Mouse (Mus musculus) neural tube, embryonic 14.5 days (tissue): ENCODE measurements around the gene Pin1rt1. TPM values are rescaled to one million over a fixed set of nuclear protein-coding genes. Genes with fewer than 3 reads are reported as not detected.

Source experiments
- ATAC-seq: fragments of 200-750 bp; cut with Nextera tagmentation; 2 replicates; pipeline ENCODE4 v1.8.0; 2017; ENCODE audit warnings: low read depth, mild to moderate bottlenecking, moderate TSS enrichment, moderate library complexity
- H3K27ac ChIP-seq: fragments of 300-500 bp; sonication (generic); 2 replicates; pipeline ENCODE4 v1.5.1; 2014; ENCODE audit warnings: low read depth, mild to moderate bottlenecking, control low read depth, low read length, moderate library complexity, mixed read lengths
- H3K27me3 ChIP-seq: fragments of 300-500 bp; sonication (generic); 2 replicates; pipeline ENCODE4 v1.6.1; 2014; ENCODE audit warnings: low read length; ENCODE audit not compliant: control insufficient read depth, insufficient read depth
- H3K36me3 ChIP-seq: fragments of 300-500 bp; sonication (generic); 2 replicates; pipeline ENCODE4 v1.6.1; 2014; ENCODE audit warnings: low read length, mixed read lengths; ENCODE audit not compliant: control insufficient read depth, insufficient read depth
- H3K4me1 ChIP-seq: fragments of 300-500 bp; sonication (generic); 2 replicates; pipeline ENCODE4 v1.6.1; 2014; ENCODE audit warnings: low read length; ENCODE audit not compliant: control insufficient read depth, insufficient read depth
- H3K4me2 ChIP-seq: fragments of 300-500 bp; sonication (generic); 2 replicates; pipeline ENCODE4 v1.6.1; 2014; ENCODE audit warnings: mild to moderate bottlenecking, low read depth, low read length, control low read depth
- H3K4me3 ChIP-seq: fragments of 300-500 bp; sonication (generic); 2 replicates; pipeline ENCODE4 v1.5.1; 2014; ENCODE audit warnings: low read depth, low read length, control low read depth, mixed read lengths
- H3K9ac ChIP-seq: fragments of 300-500 bp; sonication (generic); replicated peaks from 2 replicates; pipeline ENCODE4 v1.6.1; 2014; ENCODE audit warnings: low read depth, mild to moderate bottlenecking, control low read depth, low read length, mixed read lengths
- H3K9me3 ChIP-seq: fragments of 300-500 bp; sonication (generic); 2 replicates; pipeline ENCODE4 v1.6.1; 2016; ENCODE audit warnings: low read length; ENCODE audit not compliant: control insufficient read depth
- WGBS: fragments of 180-500 bp; shearing (Covaris S2); extraction: QIAGEN DNeasy Blood & Tissue Kit; methylation state at CpG from one replicate; pipeline ENCODE4 v1.1.7; 2014; 5-methylcytosine and 5-hydroxymethylcytosine counted together
- polyA plus RNA-seq: library from polyadenylated mRNA; unstranded; fragments of >200 nt; fragmentation: Nextera tagmentation; extraction: Ambion mirVana; gene quantifications from 2 replicates; pipeline ENCODE4 v1.2.1, GENCODE M21; 2014

The Pin1rt1 gene
- polyA plus RNA-seq, 1 experiment from 2014 or later: 0.29 TPM

GRCm38 (mm10) chr2:104722021-104722420 is 5.8 kb upstream of the Pin1rt1 start:
- Histone ChIP-seq H3K27ac (no peak overlapping the region), H3K36me3 (no peaks in the 10 kb centered on the region), H3K4me1 (no peaks in the 10 kb centered on the region), H3K9me3 (no peaks in the 10 kb centered on the region), H3K9ac (no peak overlapping the region), H3K4me3 (no peak overlapping the region), H3K27me3 (no peaks in the 10 kb centered on the region), H3K4me2 (no peak overlapping the region)
- 64% methylated on average over 3 of the region's 3 CpGs for WGBS
- ATAC-seq: no peak

DNA sequence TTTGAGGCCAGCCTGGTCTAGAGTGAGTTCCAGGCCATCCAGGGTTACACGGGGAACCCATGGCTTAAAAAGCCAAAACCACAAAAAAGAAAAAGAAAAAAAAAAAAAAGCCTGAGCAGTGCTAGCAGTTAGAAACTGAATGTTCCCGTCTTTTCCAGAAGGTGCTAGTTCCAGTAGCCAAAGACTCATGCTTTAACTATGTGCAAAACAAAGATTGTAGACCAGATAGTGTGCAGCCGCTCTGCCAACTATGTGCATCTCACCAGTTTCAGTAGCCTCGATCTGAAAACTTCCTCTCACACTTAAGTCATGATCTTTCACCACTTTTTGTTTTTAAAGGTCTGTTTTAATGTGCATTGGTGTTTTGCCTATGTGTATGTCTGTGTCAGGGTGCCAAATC is 1.6 kb upstream of the Pin1rt1 start:
- 93% methylated on average over 4 of the region's 4 CpGs for WGBS
- Histone ChIP-seq H3K4me2 (no peak overlapping the region), H3K4me1 (no peaks in the 10 kb centered on the region)

GRCm38 (mm10) chr2:104717231-104717735 is 1.1 kb upstream of the Pin1rt1 start:
- Histone ChIP-seq H3K36me3 (no peaks in the 10 kb centered on the region), H3K9me3 (no peaks in the 10 kb centered on the region), H3K27ac (no peak overlapping the region), H3K9ac (no peak overlapping the region), H3K4me3 (no peak overlapping the region), H3K4me2 (no peak overlapping the region), H3K4me1 (no peaks in the 10 kb centered on the region), H3K27me3 (no peaks in the 10 kb centered on the region)
- ATAC-seq: no peak
- 89% methylated on average over 2 of the region's 2 CpGs for WGBS

More for the DNA sequence above, 1.6 kb upstream of the Pin1rt1 start:
- no peak overlapping the region for H3K27ac ChIP-seq
- no peaks in the 10 kb centered on the region for H3K9me3 ChIP-seq
- H3K27me3 ChIP-seq: no peaks in the 10 kb centered on the region
- ATAC-seq: no peak
- H3K9ac ChIP-seq: no peak overlapping the region
- H3K36me3 ChIP-seq: no peaks in the 10 kb centered on the region
- no peak overlapping the region for H3K4me3 ChIP-seq

- Histone ChIP-seq H3K9ac (no peak overlapping the region), H3K36me3 (no peaks in the 10 kb centered on the region), H3K4me1 (no peaks in the 10 kb centered on the region), H3K27me3 (no peaks in the 10 kb centered on the region), H3K27ac (no peak overlapping the region), H3K4me3 (no peak overlapping the region), H3K9me3 (no peaks in the 10 kb centered on the region), H3K4me2 (no peak overlapping the region)
- ATAC-seq: no peak
- WGBS: 39% methylated on average over 15 of the region's 15 CpGs
Measured at GRCm38 (mm10) chr2:104714254-104714691, 1.9 kb downstream of the Pin1rt1 start.

- no peak for ATAC-seq
- peak overlapping the region; percentile 55 for H3K4me2 ChIP-seq
- peak overlapping the region; percentile 83 for H3K27ac ChIP-seq
- no peaks in the 10 kb centered on the region for H3K36me3 ChIP-seq
- no peaks in the 10 kb centered on the region for H3K27me3 ChIP-seq
- 3% methylated on average over 7 of the region's 7 CpGs for WGBS
- H3K9me3 ChIP-seq: no peaks in the 10 kb centered on the region
- no peaks in the 10 kb centered on the region for H3K4me1 ChIP-seq
- peak overlapping the region; percentile 67 for H3K4me3 ChIP-seq
- H3K9ac ChIP-seq: peak overlapping the region; percentile 92
Measured at GRCm38 (mm10) chr2:104712486-104712809, 3.7 kb downstream of the Pin1rt1 start.

DNA sequence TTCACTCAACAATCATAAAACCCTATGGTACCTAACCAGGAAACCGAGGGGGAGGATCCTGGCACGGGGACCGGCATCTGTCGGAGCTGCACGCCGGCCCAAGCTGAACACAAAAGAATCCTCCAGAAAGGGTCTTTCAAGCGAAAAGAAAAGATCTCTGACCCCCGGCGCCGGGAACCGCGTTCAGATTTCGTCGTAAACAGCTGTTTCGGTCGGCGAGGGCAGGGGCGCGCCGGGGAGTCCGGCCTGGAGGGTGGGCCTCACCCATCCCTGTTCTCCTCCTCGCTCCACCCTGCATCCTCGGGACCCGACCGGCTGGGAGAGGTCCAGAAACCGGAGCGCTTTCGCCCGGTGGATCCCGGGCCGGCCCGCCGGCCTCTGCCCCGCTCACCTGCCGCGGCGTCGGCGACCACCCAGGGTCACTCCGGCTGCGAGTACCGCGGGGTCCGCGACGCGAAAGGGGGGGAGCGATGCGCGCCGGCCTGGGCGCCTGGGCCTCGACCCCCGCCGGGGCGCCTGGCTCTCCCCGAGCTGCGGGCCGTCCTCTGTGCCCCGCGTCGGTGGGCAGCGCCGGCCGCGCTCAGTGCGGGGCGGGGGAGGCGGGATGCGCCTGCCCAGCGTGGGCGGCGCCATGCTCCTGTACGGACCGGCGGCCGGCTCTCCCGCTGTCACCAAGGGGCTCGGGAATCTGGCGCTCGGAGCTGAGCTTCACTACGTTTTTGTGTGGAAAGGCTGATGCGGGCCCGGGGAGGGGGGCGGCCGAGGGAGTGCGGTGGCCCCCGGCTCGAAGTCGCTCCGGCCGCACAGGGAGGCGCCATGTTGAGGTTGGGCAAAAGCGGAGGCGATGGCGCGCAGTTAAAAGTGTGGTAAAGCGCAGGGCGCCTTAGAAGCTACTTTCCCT is 4.3 kb downstream of the Pin1rt1 start, which contains the start of gene Tcp11l1:
TSS of gene Tcp11l1 (minus strand) at position 585 of the 901 bp plus-strand sequence.
- H3K4me3 ChIP-seq: peak within 1 kb of the TSS; percentile 67
- no peaks in the 10 kb centered on the region for H3K27me3 ChIP-seq
- under 1% methylated on average over 72 of the region's 99 CpGs for WGBS

DNA sequence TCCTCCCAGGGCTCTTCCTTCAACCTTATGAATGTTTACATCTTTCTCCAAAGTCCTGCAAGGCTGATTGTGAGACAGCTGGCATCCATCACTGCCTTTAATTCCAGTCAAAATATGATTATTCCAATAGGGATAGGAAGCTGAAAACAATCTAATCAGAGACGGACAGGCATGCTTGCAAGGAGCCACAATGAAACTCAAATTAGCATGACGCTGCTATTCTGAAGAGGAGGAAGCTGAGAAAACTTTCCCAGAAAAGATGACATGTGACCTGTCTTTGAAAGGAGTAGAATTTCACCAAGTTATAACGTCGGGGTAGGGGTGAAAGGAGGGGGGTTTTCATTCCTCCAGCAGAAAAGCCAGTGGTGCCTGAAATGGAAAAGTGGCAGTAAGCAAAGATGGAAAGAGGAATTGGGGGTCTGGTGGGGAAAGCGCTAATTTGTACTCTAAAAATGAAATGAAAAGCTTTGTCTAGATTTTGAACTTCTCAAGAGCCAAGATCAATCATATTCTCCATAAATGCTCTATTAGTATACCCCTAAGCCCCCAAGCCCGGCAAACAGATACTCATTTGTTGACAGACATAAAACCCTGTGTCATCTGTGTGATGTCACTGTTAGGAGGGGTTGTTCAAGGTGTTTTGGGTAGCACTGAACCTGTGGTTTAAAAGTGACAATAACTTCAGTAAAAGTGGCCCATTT is 5.4 kb downstream of the Pin1rt1 start:
- ATAC-seq: peak; percentile 7; the same call in 1 of the 2 replicates
- Histone ChIP-seq H3K9me3 (no peaks in the 10 kb centered on the region), H3K9ac (peak overlapping the region; percentile 92; the same call in 1 of the 2 replicates), H3K27ac (no peak overlapping the region), H3K4me3 (peak overlapping the region; percentile 67), H3K4me1 (no peaks in the 10 kb centered on the region), H3K36me3 (0 out of 2 replicates have a peak, but pooled peaks cover 3% of the 10 kb centered on the region), H3K27me3 (no peaks in the 10 kb centered on the region), H3K4me2 (peak overlapping the region; percentile 55)
- 16% methylated on average over 6 of the region's 6 CpGs for WGBS

More for the DNA sequence above, 4.3 kb downstream of the Pin1rt1 start, which contains the start of gene Tcp11l1:
- H3K36me3 ChIP-seq: no peaks in the 10 kb centered on the region
- ATAC-seq: peak; percentile 94
- H3K9me3 ChIP-seq: no peaks in the 10 kb centered on the region
- H3K27ac ChIP-seq: peak within 1 kb of the TSS; percentile 83
- peak within 1 kb of the TSS; percentile 92 for H3K9ac ChIP-seq
- no peaks in the 10 kb centered on the region for H3K4me1 ChIP-seq
- peak within 1 kb of the TSS; percentile 55 for H3K4me2 ChIP-seq

DNA sequence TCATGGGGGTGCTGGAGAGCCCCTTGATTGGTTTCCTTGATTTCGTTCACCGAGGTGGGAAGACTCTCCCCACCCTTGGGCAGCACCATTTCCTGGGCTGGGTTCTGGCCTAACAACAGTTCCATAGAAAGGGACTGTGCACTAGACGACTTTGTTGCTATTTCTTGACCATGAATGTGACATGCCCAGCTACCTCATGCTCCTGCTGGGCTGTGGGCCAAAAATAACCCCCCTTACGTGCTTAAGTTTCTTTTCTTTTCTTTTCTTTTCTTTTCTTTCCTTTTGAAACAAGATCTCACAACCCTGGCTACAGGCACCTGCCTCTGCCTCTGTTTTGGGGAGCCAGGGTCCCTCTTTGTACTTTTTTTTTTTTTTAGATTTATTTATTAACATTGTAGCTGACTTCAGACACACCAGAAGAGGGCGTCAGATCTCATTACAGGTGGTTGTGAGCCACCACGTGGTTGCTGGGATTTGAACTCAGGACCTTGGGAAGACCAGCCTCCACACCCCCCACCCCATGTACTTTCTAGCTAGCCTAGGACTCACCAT is 6.3 kb downstream of the Pin1rt1 start:
- Histone ChIP-seq H3K9me3 (no peaks in the 10 kb centered on the region), H3K4me1 (no peaks in the 10 kb centered on the region), H3K36me3 (peaks cover 9% of the 10 kb centered on the region; the same call in 1 of the 2 replicates), H3K27ac (no peak overlapping the region), H3K27me3 (no peaks in the 10 kb centered on the region), H3K4me3 (no peak overlapping the region), H3K9ac (no peak overlapping the region), H3K4me2 (no peak overlapping the region)
- no peak for ATAC-seq
- WGBS: 56% methylated on average over 6 of the region's 6 CpGs
